Mouse (Mus musculus) forebrain, postnatal 0 days (tissue): ENCODE data around the gene Pcyt2. TPM values are rescaled to one million over a fixed set of nuclear protein-coding genes. Genes with fewer than 3 reads are reported as not detected.

ENCODE experiments used
- ATAC-seq: fragments of 200-750 bp; cut with Nextera tagmentation; 2 replicates; pipeline ENCODE4 v1.8.0; 2017; ENCODE audit warnings: mild to moderate bottlenecking, moderate library complexity
- DNase-seq: peaks from one replicate; pipeline ENCODE4 v3.0.0-alpha.2; 2015
- H3K27ac ChIP-seq: fragments of 300-500 bp; sonication (generic); 2 replicates; pipeline ENCODE4 v1.5.1; 2014; ENCODE audit warnings: low read depth, mild to moderate bottlenecking, antibody characterized with exemption, low read length, moderate library complexity, mixed read lengths
- H3K27me3 ChIP-seq: fragments of 300-500 bp; sonication (generic); 2 replicates; pipeline ENCODE4 v1.6.1; 2014; ENCODE audit warnings: mild to moderate bottlenecking, low read length, mixed read lengths; ENCODE audit not compliant: insufficient read depth
- H3K36me3 ChIP-seq: fragments of 300-500 bp; sonication (generic); 2 replicates; pipeline ENCODE4 v1.6.1; 2014; ENCODE audit warnings: mild to moderate bottlenecking, moderate library complexity; ENCODE audit not compliant: insufficient read depth
- H3K4me1 ChIP-seq: fragments of 300-500 bp; sonication (generic); 2 replicates; pipeline ENCODE4 v1.6.1; 2014; ENCODE audit warnings: antibody characterized with exemption; ENCODE audit not compliant: insufficient read depth
- H3K4me2 ChIP-seq: fragments of 300-500 bp; sonication (generic); 2 replicates; pipeline ENCODE4 v1.6.1; 2014; ENCODE audit warnings: low read depth, mild to moderate bottlenecking, moderate library complexity
- H3K4me3 ChIP-seq: fragments of 300-500 bp; sonication (generic); 2 replicates; pipeline ENCODE4 v1.5.1; 2014; ENCODE audit warnings: low read depth, low read length, mixed read lengths
- H3K9ac ChIP-seq: fragments of 300-500 bp; sonication (generic); 2 replicates; pipeline ENCODE4 v1.6.1; 2014; ENCODE audit warnings: mild to moderate bottlenecking
- H3K9me3 ChIP-seq: fragments of 300-500 bp; sonication (generic); 2 replicates; pipeline ENCODE4 v1.6.1; 2016; ENCODE audit warnings: low read length
- CTCF ChIP-seq: sonication (generic); IDR thresholded peaks from 2 replicates; pipeline ENCODE4 v1.5.1; 2016; ENCODE audit warnings: antibody characterized with exemption, control low read depth, low read depth
- WGBS: fragments of 180-500 bp; shearing (Covaris S2); extraction: QIAGEN DNeasy Blood & Tissue Kit; methylation state at CpG from one replicate; pipeline ENCODE4 v1.1.7; 2014; 5-methylcytosine and 5-hydroxymethylcytosine counted together
- polyA plus RNA-seq: library from polyadenylated mRNA; unstranded; fragments of >200 nt; fragmentation: Nextera tagmentation; extraction: Ambion mirVana; gene quantifications from 2 replicates; pipeline ENCODE4 v1.2.1, GENCODE M21; 2015
- total RNA-seq: library from RNA; depleted of rRNA; stranded (reverse); fragments of >200 nt; gene quantifications from 2 replicates; pipeline ENCODE4 v1.2.3, GENCODE M21; 2014

The Pcyt2 gene
- total and polyA plus RNA-seq, 2 experiments from 2014 or later: 102 to 117 TPM

DNA sequence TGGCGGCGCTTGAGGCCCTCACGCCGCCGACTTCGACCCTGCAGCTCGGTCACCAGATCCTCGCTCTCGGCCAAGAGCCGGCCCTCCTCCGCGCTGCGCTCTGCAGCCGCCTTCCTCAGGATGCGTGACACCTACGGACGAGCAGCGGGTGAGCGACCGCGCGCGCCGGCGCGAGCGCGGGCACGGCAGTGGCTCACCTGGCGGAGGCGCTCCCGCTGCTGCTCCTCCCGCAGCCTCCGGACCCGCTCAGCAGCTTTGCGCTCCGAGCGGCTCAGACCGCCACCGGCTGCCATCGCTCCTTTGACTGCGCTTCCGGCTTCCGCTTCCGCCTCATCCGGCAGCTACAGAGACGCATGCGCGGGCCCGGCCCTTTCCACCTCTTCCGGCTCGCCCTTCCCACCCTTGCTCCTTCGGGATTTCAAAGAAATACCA lies 7.0 kb upstream of the Pcyt2 start:
- H3K36me3 ChIP-seq: peaks cover 55% of the 10 kb centered on the region
- peak overlapping the region; percentile 87 for H3K4me3 ChIP-seq
- H3K4me2 ChIP-seq: peak overlapping the region; percentile 94
- no peak for TF ChIP-seq CTCF
- peak overlapping the region; percentile 83 for H3K27ac ChIP-seq
- DNase-seq (peak; percentile 92), ATAC-seq (peak; percentile 95)
- H3K9ac ChIP-seq: peak overlapping the region; percentile 76
- under 1% methylated on average over 53 of the region's 53 CpGs for WGBS
- H3K4me1 ChIP-seq: peaks cover 5% of the 10 kb centered on the region
- H3K9me3 ChIP-seq: no peaks in the 10 kb centered on the region
- H3K27me3 ChIP-seq: no peaks in the 10 kb centered on the region

DNA sequence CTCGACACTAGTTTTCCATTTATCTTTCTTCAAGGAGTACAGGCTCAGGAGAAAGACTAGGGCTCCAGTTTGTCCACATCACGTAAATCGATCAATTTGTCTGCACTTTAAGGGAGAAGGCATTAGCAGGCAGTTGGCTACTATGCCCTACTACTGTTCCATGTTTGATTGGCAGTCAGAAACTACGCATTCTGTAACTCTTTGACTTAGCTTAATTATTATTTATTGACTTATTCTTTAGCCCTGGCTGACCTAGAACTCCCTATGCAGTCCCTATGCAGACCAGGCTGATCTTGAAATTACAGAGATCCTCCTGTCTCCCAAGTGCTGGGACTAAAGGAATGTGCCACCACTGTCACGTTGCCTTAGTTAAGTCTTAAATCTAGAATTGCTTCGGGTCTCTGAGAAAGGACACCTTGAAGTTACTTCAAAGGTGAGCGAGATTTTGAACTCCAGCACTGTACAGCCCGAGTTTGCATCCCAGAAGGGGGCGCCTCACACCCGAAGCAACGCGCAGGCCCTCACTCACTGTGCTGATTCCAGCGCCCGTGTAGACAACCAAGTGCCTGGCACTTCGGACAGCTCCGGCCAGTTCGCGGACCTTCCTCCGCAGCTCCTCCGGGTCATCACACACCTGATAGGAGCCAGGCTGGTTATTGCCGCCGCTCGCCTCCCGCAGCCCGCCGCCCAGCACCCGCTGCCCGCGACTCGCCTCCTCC lies 6.4 kb upstream of the Pcyt2 start:
- DNase-seq (peak; percentile 46), ATAC-seq (peak; percentile 79)
- peaks cover 52% of the 10 kb centered on the region for H3K36me3 ChIP-seq
- H3K9ac ChIP-seq: peak overlapping the region; percentile 76
- H3K27ac ChIP-seq: peak overlapping the region; percentile 83
- peak overlapping the region; percentile 87 for H3K4me3 ChIP-seq
- peaks cover 5% of the 10 kb centered on the region for H3K4me1 ChIP-seq
- TF ChIP-seq CTCF: peak; percentile 69
- H3K9me3 ChIP-seq: no peaks in the 10 kb centered on the region
- H3K27me3 ChIP-seq: no peaks in the 10 kb centered on the region
- H3K4me2 ChIP-seq: peak overlapping the region; percentile 94
- WGBS: 13% methylated on average over 30 of the region's 30 CpGs

DNA sequence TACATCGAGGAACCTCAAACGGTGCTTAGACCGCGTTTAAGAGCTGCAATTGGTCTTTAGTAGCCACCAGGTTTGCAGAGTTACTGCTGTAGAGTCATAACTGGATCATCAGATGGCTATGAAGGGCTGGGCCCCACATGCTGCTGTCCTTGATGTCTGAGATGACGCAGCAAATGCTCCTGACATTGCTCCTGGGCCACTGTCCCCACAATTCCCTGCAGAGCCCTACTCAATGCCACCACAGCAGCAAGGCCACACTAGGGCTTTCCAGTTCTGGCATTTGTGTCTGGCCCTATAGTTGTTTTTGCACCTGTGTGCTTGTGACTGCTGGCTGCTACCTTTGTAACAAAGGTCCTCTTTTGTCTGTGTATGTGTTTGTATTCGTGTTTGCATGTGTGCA lies 5.1 kb upstream of the Pcyt2 start:
- 90% methylated on average over 6 of the region's 6 CpGs for WGBS
- peaks cover 56% of the 10 kb centered on the region for H3K36me3 ChIP-seq
- no peak overlapping the region for H3K4me3 ChIP-seq
- H3K27ac ChIP-seq: no peak overlapping the region
- TF ChIP-seq CTCF: no peak
- no peaks in the 10 kb centered on the region for H3K27me3 ChIP-seq
- no peaks in the 10 kb centered on the region for H3K9me3 ChIP-seq
- DNase-seq: no peak
- no peak overlapping the region for H3K4me2 ChIP-seq
- no peak for ATAC-seq
- no peak overlapping the region for H3K9ac ChIP-seq
- peaks cover 5% of the 10 kb centered on the region for H3K4me1 ChIP-seq

DNA sequence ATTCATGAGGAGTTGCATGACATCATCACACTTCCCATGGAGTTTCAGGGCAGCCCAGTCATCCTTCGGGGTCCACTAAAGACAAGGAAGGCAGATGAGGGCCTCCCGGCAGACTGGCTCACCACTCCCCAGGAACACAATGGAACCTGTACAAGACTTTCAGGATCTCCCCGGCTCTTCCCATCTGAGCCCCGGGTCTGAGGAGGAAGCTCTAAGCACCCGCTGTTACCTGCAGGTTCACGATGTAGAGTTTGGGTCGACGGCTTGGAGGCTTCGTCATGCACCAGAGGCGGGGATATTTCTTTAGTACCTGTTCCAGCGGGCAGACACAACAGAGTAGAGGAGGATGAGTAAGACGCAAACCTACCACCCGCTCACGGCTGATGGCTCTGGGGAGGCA lies 2.5 kb upstream of the Pcyt2 start:
- no peak for TF ChIP-seq CTCF
- DNase-seq: no peak
- Histone ChIP-seq H3K4me2 (no peak overlapping the region), H3K9me3 (no peaks in the 10 kb centered on the region), H3K27ac (no peak overlapping the region), H3K4me1 (peaks cover 11% of the 10 kb centered on the region), H3K36me3 (peaks cover 49% of the 10 kb centered on the region), H3K9ac (no peak overlapping the region), H3K4me3 (no peak overlapping the region), H3K27me3 (no peaks in the 10 kb centered on the region)
- 92% methylated on average over 14 of the region's 14 CpGs for WGBS
- no peak for ATAC-seq

DNA sequence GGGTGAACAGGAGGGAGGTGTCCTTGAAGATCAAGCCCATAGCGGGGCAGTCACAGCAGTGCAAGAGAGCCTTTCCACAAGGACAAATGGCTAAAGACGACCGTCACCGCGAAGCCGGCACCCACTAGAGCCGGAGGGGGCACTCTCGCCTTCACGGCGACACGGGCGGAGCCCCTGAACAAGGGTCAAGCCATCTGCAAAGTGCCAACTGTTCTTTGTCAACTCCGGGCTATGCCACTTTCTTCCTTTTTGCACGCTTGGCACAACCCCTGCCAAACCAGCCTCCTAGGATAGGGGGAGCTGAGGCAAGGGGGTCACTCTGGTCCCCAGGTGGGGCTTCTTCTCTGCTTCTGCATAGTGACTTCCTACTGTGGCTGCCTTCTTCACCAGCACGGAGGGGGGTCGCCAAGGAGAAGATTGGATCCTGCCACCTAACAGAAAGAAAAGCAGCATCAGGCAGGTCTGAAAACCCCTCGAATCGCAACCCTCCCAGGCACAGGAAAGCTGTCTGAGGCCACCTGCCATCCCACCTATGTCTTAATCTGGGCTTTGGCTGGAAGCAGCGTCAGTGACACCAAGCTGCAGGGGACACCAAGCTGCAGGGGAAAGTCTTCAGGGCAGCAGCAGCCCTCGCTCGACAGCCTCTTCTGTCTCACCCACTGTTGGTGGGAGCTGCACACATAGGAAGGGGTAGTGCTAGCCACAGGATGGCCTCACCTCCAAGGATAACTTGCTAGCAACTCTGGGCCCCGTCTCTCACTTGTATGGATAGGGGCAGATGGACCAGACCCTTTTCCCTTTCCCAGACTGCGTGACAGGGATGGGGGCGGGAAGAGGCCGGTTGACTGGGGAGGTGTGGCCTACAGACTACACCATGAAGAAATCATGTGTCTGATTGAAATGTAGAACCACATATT lies 1.1 kb upstream of the Pcyt2 start:
- TF ChIP-seq CTCF: no peak
- no peaks in the 10 kb centered on the region for H3K9me3 ChIP-seq
- H3K27ac ChIP-seq: peak overlapping the region; percentile 23; the same call in 1 of the 2 replicates
- no peak overlapping the region for H3K4me3 ChIP-seq
- H3K36me3 ChIP-seq: peaks cover 55% of the 10 kb centered on the region
- no peak overlapping the region for H3K9ac ChIP-seq
- H3K4me1 ChIP-seq: peaks cover 9% of the 10 kb centered on the region
- H3K27me3 ChIP-seq: no peaks in the 10 kb centered on the region
- ATAC-seq (no peak), DNase-seq (no peak)
- H3K4me2 ChIP-seq: no peak overlapping the region
- WGBS: 95% methylated on average over 25 of the region's 25 CpGs

DNA sequence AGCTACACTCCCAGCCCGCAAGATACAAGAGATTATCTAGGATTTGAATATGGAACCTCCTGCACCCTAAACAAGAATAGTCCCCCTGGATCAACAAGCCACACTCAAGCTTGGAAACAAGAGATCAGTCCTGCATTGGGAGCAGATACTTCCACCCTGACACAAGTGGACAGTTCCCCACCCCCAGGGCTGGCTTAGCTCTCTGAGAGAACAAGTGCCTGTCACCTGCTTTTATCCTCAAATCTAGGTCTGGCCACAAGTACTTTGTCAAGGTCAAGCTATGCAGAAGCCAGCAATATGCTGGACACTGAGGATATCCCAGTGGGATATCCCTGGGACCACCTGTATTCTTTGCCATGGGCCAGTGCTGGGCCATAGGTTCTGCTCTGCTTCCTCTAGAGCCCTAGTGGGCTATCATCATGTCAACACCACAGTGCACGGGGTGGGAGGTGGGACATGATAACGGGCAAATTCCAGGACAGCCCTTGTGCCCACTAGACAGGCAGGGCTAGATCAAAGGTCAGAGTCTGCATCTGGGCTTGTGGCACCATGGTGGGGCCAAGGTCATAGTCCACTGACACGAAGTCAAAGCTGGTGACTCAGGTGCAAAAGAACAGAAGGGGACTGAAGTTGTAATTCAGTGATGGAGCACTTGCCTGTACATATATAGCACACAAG lies 980 bp downstream of the Pcyt2 start:
- no peaks in the 10 kb centered on the region for H3K27me3 ChIP-seq
- DNase-seq (no peak), ATAC-seq (no peak)
- no peak for TF ChIP-seq CTCF
- peaks cover 62% of the 10 kb centered on the region for H3K36me3 ChIP-seq
- H3K4me2 ChIP-seq: peak overlapping the region; percentile 73
- peak overlapping the region; percentile 74 for H3K27ac ChIP-seq
- no peaks in the 10 kb centered on the region for H3K9me3 ChIP-seq
- peaks cover 9% of the 10 kb centered on the region for H3K4me1 ChIP-seq
- H3K4me3 ChIP-seq: peak overlapping the region; percentile 86
- WGBS: 52% methylated on average over 4 of the region's 4 CpGs
- peak overlapping the region; percentile 92 for H3K9ac ChIP-seq
